Mouse (Mus musculus) pancreas, adult 10 weeks (tissue): ENCODE results near the gene Gm7995. TPM values are rescaled to one million over a fixed set of nuclear protein-coding genes. Genes with fewer than 3 reads are reported as not detected.

Experiments used
- polyA plus RNA-seq: library from polyadenylated mRNA; stranded (reverse); fragments of 350-450 nt; fragmentation: Illumina TruSeq; extraction: RNeasy Lipid Tissue Mini Kit (QIAGEN cat#74804); gene quantifications from one replicate; pipeline ENCODE4 v1.2.3, GENCODE M21; 2015; ENCODE audit warnings: low read depth, low replicate concordance; ENCODE audit not compliant: insufficient read depth

The Gm7995 gene
- not detected for polyA plus RNA-seq

GRCm38 (mm10) chr14:42309910-42310309 is at the start of gene Gm7995:
Gm7995 (plus strand) TSS chr14:42310210.

GRCm38 (mm10) chr14:42297258-42297657 is 12.8 kb upstream of the Gm7995 start, which contains the start of gene Gm9611:
Gm9611 (minus strand) TSS chr14:42297358.

Other genes starting within 250 kb of the Gm7995 start
- not detected for gene Gm7951, start 192.8 kb upstream of the Gm7995 start, polyA plus RNA-seq
- not detected for gene Gm17027, start 147.6 kb upstream of the Gm7995 start, polyA plus RNA-seq
- not detected for gene Gm3573, start 119.4 kb upstream of the Gm7995 start, polyA plus RNA-seq
- not detected for gene Gm17026, start 50.2 kb upstream of the Gm7995 start, polyA plus RNA-seq
- gene Gm9611, start 12.9 kb upstream of the Gm7995 start, polyA plus RNA-seq: not detected
- gene Gm8005, start 129.5 kb downstream of the Gm7995 start, polyA plus RNA-seq: not detected
- gene Gm8011, start 153.7 kb downstream of the Gm7995 start, polyA plus RNA-seq: not detected
- gene Gm8020, start 192.1 kb downstream of the Gm7995 start, polyA plus RNA-seq: not detected
- gene Gm8024, start 214.1 kb downstream of the Gm7995 start, polyA plus RNA-seq: not detected